Mouse (Mus musculus) midbrain, embryonic 11.5 days (tissue): ENCODE measurements around the gene Whamm. TPM values are rescaled to one million over a fixed set of nuclear protein-coding genes. Genes with fewer than 3 reads are reported as not detected.

Experiments
- ATAC-seq: fragments of 200-750 bp; cut with Nextera tagmentation; 2 replicates; pipeline ENCODE4 v1.8.0; 2017; ENCODE audit warnings: moderate TSS enrichment, moderate library complexity; ENCODE audit not compliant: low FRiP score
- DNase-seq: peaks from one replicate; pipeline ENCODE4 v3.0.0; 2015; ENCODE audit warnings: low spot score; ENCODE audit errors: missing footprints
- H3K27ac ChIP-seq: fragments of 300-500 bp; sonication (generic); 2 replicates; pipeline ENCODE4 v1.5.1; 2014; ENCODE audit warnings: low read depth, low read length
- H3K27me3 ChIP-seq: fragments of 300-500 bp; sonication (generic); 2 replicates; pipeline ENCODE4 v1.6.1; 2014; ENCODE audit warnings: mild to moderate bottlenecking, low read length, moderate library complexity, mixed read lengths; ENCODE audit not compliant: control insufficient read depth, insufficient read depth
- H3K36me3 ChIP-seq: fragments of 300-500 bp; sonication (generic); 2 replicates; pipeline ENCODE4 v1.6.1; 2014; ENCODE audit warnings: mild to moderate bottlenecking, low read length, moderate library complexity, mixed read lengths; ENCODE audit not compliant: control insufficient read depth, insufficient read depth
- H3K4me1 ChIP-seq: fragments of 300-500 bp; sonication (generic); 2 replicates; pipeline ENCODE4 v1.6.1; 2014; ENCODE audit warnings: low read length; ENCODE audit not compliant: control insufficient read depth, insufficient read depth
- H3K4me2 ChIP-seq: fragments of 300-500 bp; sonication (generic); 2 replicates; pipeline ENCODE4 v1.6.1; 2014; ENCODE audit warnings: mild to moderate bottlenecking, moderate library complexity
- H3K4me3 ChIP-seq: fragments of 300-500 bp; sonication (generic); 2 replicates; pipeline ENCODE4 v1.5.1; 2014; ENCODE audit warnings: low read depth, low read length
- H3K9ac ChIP-seq: fragments of 300-500 bp; sonication (generic); 2 replicates; pipeline ENCODE4 v1.6.1; 2014; ENCODE audit warnings: low read length
- H3K9me3 ChIP-seq: fragments of 300-500 bp; sonication (generic); 2 replicates; pipeline ENCODE4 v1.6.1; 2016; ENCODE audit warnings: low read length; ENCODE audit not compliant: control insufficient read depth
- WGBS: fragments of 180-500 bp; shearing (Covaris S2); extraction: QIAGEN DNeasy Blood & Tissue Kit; methylation state at CpG from one replicate; pipeline ENCODE4 v1.1.7; 2014; 5-methylcytosine and 5-hydroxymethylcytosine counted together
- polyA plus RNA-seq: library from polyadenylated mRNA; unstranded; fragments of >200 nt; fragmentation: Nextera tagmentation; extraction: Ambion mirVana; gene quantifications from 2 replicates; pipeline ENCODE4 v1.2.1, GENCODE M21; 2014

Gene Whamm
- polyA plus RNA-seq = 4.2 and 5.7 TPM in 2 replicates

GRCm38 (mm10) chr7:81571108-81571940 is at the start of gene Whamm:
Gene Whamm (plus strand): TSS chr7:81571266.
- Histone ChIP-seq H3K4me1 (peaks cover 7% of the 10 kb centered on the region; the same call in 1 of the 2 replicates), H3K9me3 (no peaks in the 10 kb centered on the region), H3K27me3 (no peaks in the 10 kb centered on the region), H3K27ac (peak within 1 kb of the TSS; percentile 90), H3K4me2 (peak within 1 kb of the TSS; percentile 72), H3K9ac (peak within 1 kb of the TSS; percentile 81), H3K36me3 (no peaks in the 10 kb centered on the region), H3K4me3 (peak within 1 kb of the TSS; percentile 77)
- DNase-seq = peak; percentile 96
- peak; percentile 99 for ATAC-seq
- WGBS = under 1% methylated on average over 96 of the region's 96 CpGs

- under 1% methylated on average over 31 of the region's 31 CpGs for WGBS
- DNase-seq (peak; percentile 99), ATAC-seq (peak; percentile 97)
- Histone ChIP-seq H3K4me3 (peak overlapping the region; percentile 49), H3K27ac (peak overlapping the region; percentile 85), H3K9me3 (no peaks in the 10 kb centered on the region), H3K4me1 (peaks cover 15% of the 10 kb centered on the region), H3K36me3 (no peaks in the 10 kb centered on the region), H3K4me2 (peak overlapping the region; percentile 86), H3K27me3 (no peaks in the 10 kb centered on the region), H3K9ac (peak overlapping the region; percentile 79)
Observed at GRCm38 (mm10) chr7:81523008-81523662, 47.9 kb upstream of the Whamm start.

- H3K9me3 ChIP-seq = no peaks in the 10 kb centered on the region
- no peak for DNase-seq
- WGBS = 14% methylated on average over 13 of the region's 13 CpGs
- no peaks in the 10 kb centered on the region for H3K27me3 ChIP-seq
- H3K9ac ChIP-seq = peak overlapping the region; percentile 79
- peaks cover 15% of the 10 kb centered on the region for H3K4me1 ChIP-seq
- no peak overlapping the region; the same call in 1 of the 2 replicates for H3K27ac ChIP-seq
- no peaks in the 10 kb centered on the region for H3K36me3 ChIP-seq
- peak; percentile 41 for ATAC-seq
- H3K4me3 ChIP-seq = peak overlapping the region; percentile 49
- H3K4me2 ChIP-seq = peak overlapping the region; percentile 86
Observed at GRCm38 (mm10) chr7:81523663-81524017, 47.4 kb upstream of the Whamm start.

GRCm38 (mm10) chr7:81528918-81529317 is 42.1 kb upstream of the Whamm start:
- H3K36me3 ChIP-seq = peaks cover 13% of the 10 kb centered on the region; the same call in 1 of the 2 replicates
- WGBS = 94% methylated on average over 8 of the region's 8 CpGs

GRCm38 (mm10) chr7:81531462-81531861 is 39.6 kb upstream of the Whamm start:
- Histone ChIP-seq H3K4me2 (no peak overlapping the region), H3K36me3 (peaks cover 14% of the 10 kb centered on the region; the same call in 1 of the 2 replicates), H3K4me1 (no peaks in the 10 kb centered on the region)

More at GRCm38 (mm10) chr7:81528918-81529317, 42.1 kb upstream of the Whamm start:
- H3K4me3 ChIP-seq = no peak overlapping the region
- no peaks in the 10 kb centered on the region for H3K9me3 ChIP-seq
- no peak overlapping the region for H3K4me2 ChIP-seq
- no peaks in the 10 kb centered on the region for H3K27me3 ChIP-seq
- no peak overlapping the region for H3K9ac ChIP-seq
- no peak for ATAC-seq
- no peak overlapping the region for H3K27ac ChIP-seq
- DNase-seq = no peak
- H3K4me1 ChIP-seq = peaks cover 10% of the 10 kb centered on the region

GRCm38 (mm10) chr7:81536478-81536877 is 34.6 kb upstream of the Whamm start:
- Histone ChIP-seq H3K4me3 (no peak overlapping the region), H3K36me3 (peaks cover 12% of the 10 kb centered on the region; the same call in 1 of the 2 replicates), H3K9me3 (no peaks in the 10 kb centered on the region), H3K9ac (no peak overlapping the region), H3K27me3 (no peaks in the 10 kb centered on the region), H3K4me1 (0 out of 2 replicates have a peak, but pooled peaks cover 2% of the 10 kb centered on the region), H3K27ac (no peak overlapping the region), H3K4me2 (no peak overlapping the region)
- ATAC-seq = no peak
- DNase-seq = peak; percentile 49
- 93% methylated on average over 4 of the region's 4 CpGs for WGBS

More at GRCm38 (mm10) chr7:81531462-81531861, 39.6 kb upstream of the Whamm start:
- Histone ChIP-seq H3K9ac (no peak overlapping the region), H3K27ac (no peak overlapping the region), H3K4me3 (no peak overlapping the region), H3K27me3 (no peaks in the 10 kb centered on the region), H3K9me3 (no peaks in the 10 kb centered on the region)
- 96% methylated on average over 1 of the region's 1 CpGs for WGBS
- DNase-seq = peak; percentile 56
- no peak for ATAC-seq

- Histone ChIP-seq H3K27ac (no peak overlapping the region), H3K36me3 (peaks cover 6% of the 10 kb centered on the region; the same call in 1 of the 2 replicates), H3K9ac (no peak overlapping the region), H3K4me3 (no peak overlapping the region), H3K4me2 (no peak overlapping the region), H3K4me1 (0 out of 2 replicates have a peak, but pooled peaks cover 2% of the 10 kb centered on the region), H3K27me3 (no peaks in the 10 kb centered on the region), H3K9me3 (no peaks in the 10 kb centered on the region)
- 80% methylated on average over 2 of the region's 2 CpGs for WGBS
- peak; percentile 83 for DNase-seq
- ATAC-seq = no peak
Observed at GRCm38 (mm10) chr7:81538070-81538675, 32.9 kb upstream of the Whamm start.

- no peak overlapping the region for H3K4me2 ChIP-seq
- peak; percentile 67; the same call in 1 of the 2 replicates for ATAC-seq
- H3K4me1 ChIP-seq = 0 out of 2 replicates have a peak, but pooled peaks cover 2% of the 10 kb centered on the region
- no peak overlapping the region for H3K9ac ChIP-seq
- DNase-seq = no peak
- H3K4me3 ChIP-seq = no peak overlapping the region
- WGBS = 17% methylated on average over 2 of the region's 2 CpGs
- H3K27me3 ChIP-seq = no peaks in the 10 kb centered on the region
- H3K27ac ChIP-seq = no peak overlapping the region
- no peaks in the 10 kb centered on the region; the same call in 1 of the 2 replicates for H3K36me3 ChIP-seq
- H3K9me3 ChIP-seq = no peaks in the 10 kb centered on the region
Observed at GRCm38 (mm10) chr7:81539565-81539964, 31.5 kb upstream of the Whamm start.
